Mouse (Mus musculus) liver, embryonic 14.5 days (tissue): ENCODE measurements around the gene Hist1h4n. TPM values are rescaled to one million over a fixed set of nuclear protein-coding genes. Genes with fewer than 3 reads are reported as not detected.
"Not testable (repeated sequence)": the region's sequence is repeated elsewhere in the genome, so short reads cannot be mapped to it uniquely, and the experiment has no call there.

Source experiments
- ATAC-seq: fragments of 200-750 bp; cut with Nextera tagmentation; 2 replicates; pipeline ENCODE4 v1.8.0; 2017; ENCODE audit warnings: moderate number of reproducible peaks, mild to moderate bottlenecking, moderate library complexity; ENCODE audit not compliant: insufficient read depth
- DNase-seq, 3 experiments: peaks; one replicate each; pipeline ENCODE4 v3.0.0-alpha.2; 2012 to 2013; ENCODE audit warnings: low read depth in 3 of 3, low spot score in 3 of 3
- H3K27ac ChIP-seq: fragments of 300-500 bp; sonication (generic); 2 replicates; pipeline ENCODE4 v1.5.1; 2014; ENCODE audit warnings: moderate library complexity, mild to moderate bottlenecking, control low read depth, inconsistent platforms
- H3K27me3 ChIP-seq: fragments of 300-500 bp; sonication (generic); 2 replicates; pipeline ENCODE4 v1.6.1; 2014; ENCODE audit warnings: mild to moderate bottlenecking, low read length, moderate library complexity; ENCODE audit not compliant: control insufficient read depth, insufficient read depth
- H3K36me3 ChIP-seq: fragments of 300-500 bp; sonication (generic); replicated peaks from 2 replicates; pipeline ENCODE4 v1.6.1; 2014; ENCODE audit warnings: low read depth; ENCODE audit not compliant: control insufficient read depth, insufficient read depth
- H3K4me1 ChIP-seq, 2 experiments: fragments of 200-500 bp in 1 of 2; fragments of 300-500 bp in 1 of 2; sonication (generic) in 1 of 2; replicated peaks; 2 replicates each; pipeline ENCODE4 v1.6.1; 2012 to 2014; ENCODE audit warnings: antibody characterized with exemption in 1 of 2, inconsistent platforms in 1 of 2, low read length in 1 of 2; ENCODE audit not compliant: control insufficient read depth in 2 of 2, insufficient read depth in 2 of 2
- H3K4me2 ChIP-seq: fragments of 300-500 bp; sonication (generic); 2 replicates; pipeline ENCODE4 v1.6.1; 2014; ENCODE audit warnings: low read depth, mild to moderate bottlenecking, control low read depth, moderate library complexity
- H3K4me3 ChIP-seq, 2 experiments: fragments of 200-500 bp in 1 of 2; fragments of 300-500 bp in 1 of 2; sonication (generic) in 1 of 2; 2 replicates each; pipeline ENCODE4 v1.5.1; 2012 to 2014; ENCODE audit warnings: low read depth in 2 of 2, low read length in 2 of 2, mild to moderate bottlenecking in 2 of 2, control low read depth in 1 of 2, inconsistent platforms in 1 of 2, moderate library complexity in 1 of 2; ENCODE audit not compliant: insufficient read depth in 1 of 2
- H3K9ac ChIP-seq: fragments of 300-500 bp; sonication (generic); replicated peaks from 2 replicates; pipeline ENCODE4 v1.6.1; 2014; ENCODE audit warnings: mild to moderate bottlenecking, control low read depth, moderate library complexity
- H3K9me3 ChIP-seq: fragments of 300-500 bp; sonication (generic); 2 replicates; pipeline ENCODE4 v1.6.1; 2016; ENCODE audit warnings: low read length, mixed read lengths; ENCODE audit not compliant: control insufficient read depth
- CTCF ChIP-seq: IDR thresholded peaks from 2 replicates; pipeline ENCODE4 v1.5.1; 2016; ENCODE audit warnings: antibody characterized with exemption, low read depth, control low read depth
- EP300 ChIP-seq: IDR thresholded peaks from 2 replicates; pipeline ENCODE4 v1.6.1; 2016; ENCODE audit warnings: antibody characterized with exemption, low read depth
- WGBS: fragments of 180-500 bp; shearing (Covaris S2); extraction: QIAGEN DNeasy Blood & Tissue Kit; methylation state at CpG from one replicate; pipeline ENCODE4 v1.1.7; 2014; ENCODE audit not compliant: insufficient replicate concordance; 5-methylcytosine and 5-hydroxymethylcytosine counted together
- microRNA-seq: library from miRNA; unstranded; fragments of <30 nt; microRNA quantifications from one replicate; pipeline ENCODE4, GENCODE M21; 2016
- polyA plus RNA-seq, 2 experiments: library from polyadenylated mRNA; depleted of rRNA in 1 of 2; stranded (reverse) in 1 of 2; unstranded in 1 of 2; fragments of >200 nt; fragmentation: Nextera tagmentation in 1 of 2; extraction: Ambion mirVana in 1 of 2; gene quantifications; 2 replicates each; pipeline versions ENCODE4 v1.2.1 to v1.2.3; 2012 to 2014

Hist1h4n gene
- polyA plus RNA-seq, 2 experiments, result 35.5 to 50.3 TPM

DNA sequence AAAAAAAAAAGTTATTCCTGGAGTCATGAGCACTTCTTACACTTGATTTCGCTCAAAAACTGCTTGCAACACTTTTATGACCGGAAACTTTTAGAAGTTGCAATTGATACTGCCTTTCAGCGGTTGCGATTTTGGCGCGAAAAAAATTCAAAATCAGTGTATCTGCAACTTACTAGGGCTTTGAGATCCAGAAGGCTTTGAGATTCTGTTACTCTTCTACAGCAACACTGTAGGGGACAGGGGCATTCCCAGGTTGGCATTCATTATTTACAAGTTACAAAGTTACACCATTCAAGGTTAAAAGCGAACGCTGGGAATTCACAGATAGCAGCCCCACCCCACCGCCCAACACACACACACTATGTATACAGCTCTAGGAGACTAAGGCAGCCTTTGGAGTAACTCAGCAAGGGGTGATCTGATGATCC lies 48.2 kb downstream of the Hist1h4n start:
- H3K27ac ChIP-seq, result peak overlapping the region; percentile 95
- no peaks in the 10 kb centered on the region for H3K9me3 ChIP-seq

DNA sequence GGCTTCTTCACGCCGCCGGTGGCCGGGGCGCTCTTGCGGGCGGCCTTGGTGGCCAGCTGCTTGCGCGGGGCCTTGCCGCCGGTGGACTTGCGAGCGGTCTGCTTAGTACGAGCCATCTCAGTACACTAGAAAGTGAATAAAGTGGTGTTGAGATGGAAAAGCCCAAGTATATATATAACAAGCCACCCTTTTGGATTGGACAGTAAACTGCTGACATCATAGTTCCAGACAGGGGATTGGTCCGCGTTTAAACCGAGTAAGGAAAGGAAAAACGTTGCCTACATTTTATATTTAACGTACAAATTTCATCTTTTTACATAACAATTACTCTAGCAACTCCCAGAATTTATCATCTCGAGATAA lies 48.8 kb downstream of the Hist1h4n start, which contains the start of gene Hist1h3i:
Hist1h3i (minus strand) TSS at position 116 of the 363 bp plus-strand sequence.
- Histone ChIP-seq H3K27me3 (no peaks in the 10 kb centered on the region), H3K36me3 (no peaks in the 10 kb centered on the region), H3K4me1 (peaks cover 25 to 29% of the 10 kb centered on the region in 2 experiments), H3K4me2 (peak within 1 kb of the TSS; percentile 90), H3K27ac (peak within 1 kb of the TSS; percentile 97), H3K9ac (peak within 1 kb of the TSS; percentile 96), H3K4me3 (peak within 1 kb of the TSS; percentile 56 to 60), H3K9me3 (no peaks in the 10 kb centered on the region)
- TF ChIP-seq CTCF, result no peak
- peak; percentile 70 for TF ChIP-seq EP300
- ATAC-seq (peak; percentile 37), DNase-seq (peak; percentile 89 to 92 (median 91))
- 0% methylated on average over 13 of the region's 20 CpGs for WGBS

More for the DNA sequence above, 48.2 kb downstream of the Hist1h4n start:
- TF ChIP-seq EP300 (no peak), CTCF (no peak)
- DNase-seq, result peak in 1 of 3 experiments; percentile 61
- no peak for ATAC-seq
- Histone ChIP-seq H3K9ac (peak overlapping the region; percentile 96), H3K27me3 (no peaks in the 10 kb centered on the region), H3K36me3 (no peaks in the 10 kb centered on the region), H3K4me1 (peaks cover 29 to 32% of the 10 kb centered on the region in 2 experiments), H3K4me2 (peak overlapping the region; percentile 90), H3K4me3 (peak overlapping the region; percentile 45 to 54)
- 3% methylated on average over 9 of the region's 9 CpGs for WGBS

DNA sequence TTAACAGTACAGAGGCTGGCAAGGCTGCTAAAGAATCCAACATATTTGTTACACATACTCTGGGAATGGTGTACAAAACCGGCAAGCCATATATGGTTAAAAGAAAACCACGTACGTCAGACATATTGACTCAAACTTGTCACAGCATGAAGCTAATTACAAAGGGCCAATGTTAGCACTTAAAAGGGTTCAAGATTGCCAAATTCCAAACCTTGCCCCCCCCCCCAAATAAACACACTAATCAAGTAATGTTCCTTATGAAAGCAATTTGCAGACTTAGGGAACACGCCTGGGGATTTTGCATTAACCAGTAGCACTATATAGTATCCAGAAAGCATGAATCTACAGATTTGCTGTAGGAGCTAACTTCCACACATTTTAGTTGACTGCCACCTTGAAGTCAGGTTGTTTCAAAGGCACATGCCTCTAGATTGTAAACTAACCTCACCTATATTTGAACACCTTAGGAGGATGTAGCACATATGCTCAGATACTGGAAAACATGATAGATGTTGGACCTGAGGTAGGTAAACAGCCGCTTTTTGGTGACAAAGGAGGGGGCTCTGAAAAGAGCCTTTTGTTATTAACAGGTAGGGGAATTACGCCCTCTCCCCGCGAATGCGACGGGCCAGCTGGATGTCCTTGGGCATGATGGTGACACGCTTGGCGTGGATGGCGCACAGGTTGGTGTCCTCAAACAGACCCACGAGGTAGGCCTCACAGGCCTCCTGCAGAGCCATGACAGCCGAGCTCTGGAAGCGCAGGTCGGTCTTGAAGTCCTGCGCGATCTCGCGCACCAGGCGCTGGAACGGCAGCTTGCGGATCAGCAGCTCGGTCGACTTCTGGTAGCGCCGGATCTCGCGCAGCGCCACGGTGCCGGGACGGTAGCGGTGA lies 49.4 kb downstream of the Hist1h4n start:
- ATAC-seq, result peak; percentile 4
- not testable (repeated sequence) for H3K9me3 ChIP-seq, H3K27me3 ChIP-seq, H3K36me3 ChIP-seq
- Histone ChIP-seq H3K9ac (peak overlapping the region; percentile 96), H3K27ac (peak overlapping the region; percentile 97), H3K4me3 (peak overlapping the region; percentile 56 to 60), H3K4me1 (peaks cover 25 to 29% of the 10 kb centered on the region in 2 experiments), H3K4me2 (peak overlapping the region; percentile 90)
- TF ChIP-seq EP300, result peak; percentile 48
- peak; percentile 60 to 74 (median 61) for DNase-seq
- WGBS, result under 1% methylated on average over 11 of the region's 35 CpGs

Small RNA genes within 50 kb of the gene (microRNA-seq; reads per million reads assigned to microRNA genes)
- gene Gm19658 (not detected), gene Gm44346 (not detected), gene Gm44466 (not detected)

Other genes starting within 250 kb of the Hist1h4n start
- not detected in 2 replicates for gene Olfr1362, start 218.2 kb downstream of the Hist1h4n start, polyA plus RNA-seq (2012; rRNA removed)
- not detected in 2 replicates for gene Olfr1362, start 218.2 kb downstream of the Hist1h4n start, polyA plus RNA-seq (2014; fragmentation: Nextera tagmentation; extraction: Ambion mirVana)
- gene Olfr11, start 189.7 kb downstream of the Hist1h4n start, polyA plus RNA-seq (2012; rRNA removed), result not detected in 2 replicates
- not detected in 2 replicates for gene Olfr11, start 189.7 kb downstream of the Hist1h4n start, polyA plus RNA-seq (2014; fragmentation: Nextera tagmentation; extraction: Ambion mirVana)
- gene Olfr1361, start 168.8 kb downstream of the Hist1h4n start, polyA plus RNA-seq (2012; rRNA removed), result not detected in 2 replicates
- not detected in 2 replicates for gene Olfr1361, start 168.8 kb downstream of the Hist1h4n start, polyA plus RNA-seq (2014; fragmentation: Nextera tagmentation; extraction: Ambion mirVana)
- gene Olfr1360, start 154.8 kb downstream of the Hist1h4n start, polyA plus RNA-seq (2012; rRNA removed), result not detected in 2 replicates
- not detected in 2 replicates for gene Olfr1360, start 154.8 kb downstream of the Hist1h4n start, polyA plus RNA-seq (2014; fragmentation: Nextera tagmentation; extraction: Ambion mirVana)
- not detected in 2 replicates for gene Olfr1359, start 134.1 kb downstream of the Hist1h4n start, polyA plus RNA-seq (2012; rRNA removed)
- not detected in 2 replicates for gene Olfr1359, start 134.1 kb downstream of the Hist1h4n start, polyA plus RNA-seq (2014; fragmentation: Nextera tagmentation; extraction: Ambion mirVana)
- gene Hist1h2bl, start 116.1 kb downstream of the Hist1h4n start, polyA plus RNA-seq (2012; rRNA removed), result 16.0 and 24.7 TPM in 2 replicates
- gene Hist1h2bl, start 116.1 kb downstream of the Hist1h4n start, polyA plus RNA-seq (2014; fragmentation: Nextera tagmentation; extraction: Ambion mirVana), result 2.2 and 4.8 TPM in 2 replicates
- 6.9 and 22.2 TPM in 2 replicates for gene Hist1h2ai, start 115.8 kb downstream of the Hist1h4n start, polyA plus RNA-seq (2012; rRNA removed)
- 15.0 and 22.5 TPM in 2 replicates for gene Hist1h2ai, start 115.8 kb downstream of the Hist1h4n start, polyA plus RNA-seq (2014; fragmentation: Nextera tagmentation; extraction: Ambion mirVana)
- gene Hist1h3h, start 114.5 kb downstream of the Hist1h4n start, polyA plus RNA-seq (2012; rRNA removed), result 31.3 and 51.5 TPM in 2 replicates
- gene Hist1h3h, start 114.5 kb downstream of the Hist1h4n start, polyA plus RNA-seq (2014; fragmentation: Nextera tagmentation; extraction: Ambion mirVana), result 4.7 and 7.9 TPM in 2 replicates
- gene Hist1h2bm, start 110.2 kb downstream of the Hist1h4n start, polyA plus RNA-seq (2012; rRNA removed), result 18.2 and 36.3 TPM in 2 replicates
- gene Hist1h2bm, start 110.2 kb downstream of the Hist1h4n start, polyA plus RNA-seq (2014; fragmentation: Nextera tagmentation; extraction: Ambion mirVana), result 4.0 and 5.0 TPM in 2 replicates
- gene Hist1h4j, start 97.1 kb downstream of the Hist1h4n start, polyA plus RNA-seq (2012; rRNA removed), result 24.0 and 29.5 TPM in 2 replicates
- 0.52 and 1.1 TPM in 2 replicates for gene Hist1h4j, start 97.1 kb downstream of the Hist1h4n start, polyA plus RNA-seq (2014; fragmentation: Nextera tagmentation; extraction: Ambion mirVana)
- gene Hist1h4k, start 81.7 kb downstream of the Hist1h4n start, polyA plus RNA-seq (2012; rRNA removed), result 16.2 and 32.8 TPM in 2 replicates
- 2.7 and 5.5 TPM in 2 replicates for gene Hist1h4k, start 81.7 kb downstream of the Hist1h4n start, polyA plus RNA-seq (2014; fragmentation: Nextera tagmentation; extraction: Ambion mirVana)
- gene Hist1h2ak, start 78.4 kb downstream of the Hist1h4n start, polyA plus RNA-seq (2012; rRNA removed), result 61.7 and 194 TPM in 2 replicates
- gene Hist1h2ak, start 78.4 kb downstream of the Hist1h4n start, polyA plus RNA-seq (2014; fragmentation: Nextera tagmentation; extraction: Ambion mirVana), result 11.6 and 13.2 TPM in 2 replicates
- gene Hist1h2bn, start 78.1 kb downstream of the Hist1h4n start, polyA plus RNA-seq (2012; rRNA removed), result 25.2 and 29.5 TPM in 2 replicates
- gene Hist1h2bn, start 78.1 kb downstream of the Hist1h4n start, polyA plus RNA-seq (2014; fragmentation: Nextera tagmentation; extraction: Ambion mirVana), result 5.4 and 5.7 TPM in 2 replicates
- gene Hist1h1b, start 51.6 kb downstream of the Hist1h4n start, polyA plus RNA-seq (2012; rRNA removed), result 8.2 and 9.4 TPM in 2 replicates
- gene Hist1h1b, start 51.6 kb downstream of the Hist1h4n start, polyA plus RNA-seq (2014; fragmentation: Nextera tagmentation; extraction: Ambion mirVana), result 19.7 and 20.6 TPM in 2 replicates
- gene Hist1h3i, start 48.8 kb downstream of the Hist1h4n start, polyA plus RNA-seq (2012; rRNA removed), result 37.6 and 93.8 TPM in 2 replicates
- gene Hist1h3i, start 48.8 kb downstream of the Hist1h4n start, polyA plus RNA-seq (2014; fragmentation: Nextera tagmentation; extraction: Ambion mirVana), result 299 and 331 TPM in 2 replicates
- 10.9 and 22.9 TPM in 2 replicates for gene Hist1h2an, start 45.0 kb downstream of the Hist1h4n start, polyA plus RNA-seq (2012; rRNA removed)
- gene Hist1h2an, start 45.0 kb downstream of the Hist1h4n start, polyA plus RNA-seq (2014; fragmentation: Nextera tagmentation; extraction: Ambion mirVana), result 12.7 and 14.7 TPM in 2 replicates
- 2.6 and 4.2 TPM in 2 replicates for gene Hist1h2bp, start 44.7 kb downstream of the Hist1h4n start, polyA plus RNA-seq (2012; rRNA removed)
- gene Hist1h2bp, start 44.7 kb downstream of the Hist1h4n start, polyA plus RNA-seq (2014; fragmentation: Nextera tagmentation; extraction: Ambion mirVana), result 3.0 and 4.1 TPM in 2 replicates
- 13.1 and 13.4 TPM in 2 replicates for gene Hist1h2bq, start 22.0 kb downstream of the Hist1h4n start, polyA plus RNA-seq (2012; rRNA removed)
- gene Hist1h2bq, start 22.0 kb downstream of the Hist1h4n start, polyA plus RNA-seq (2014; fragmentation: Nextera tagmentation; extraction: Ambion mirVana), result 16.9 and 21.6 TPM in 2 replicates
- 0.24 TPM in 1 of 2 replicates, not detected in the other for gene Hist1h2ao, start 21.7 kb downstream of the Hist1h4n start, polyA plus RNA-seq (2012; rRNA removed)
- 3.4 TPM in 1 of 2 replicates, not detected in the other for gene Hist1h2ao, start 21.7 kb downstream of the Hist1h4n start, polyA plus RNA-seq (2014; fragmentation: Nextera tagmentation; extraction: Ambion mirVana)
- gene Hist1h4m, start 20.4 kb downstream of the Hist1h4n start, polyA plus RNA-seq (2012; rRNA removed), result not detected in 2 replicates
- not detected in 2 replicates for gene Hist1h4m, start 20.4 kb downstream of the Hist1h4n start, polyA plus RNA-seq (2014; fragmentation: Nextera tagmentation; extraction: Ambion mirVana)
- gene Hist1h2ap, start 1.3 kb upstream of the Hist1h4n start, polyA plus RNA-seq (2012; rRNA removed), result 88.3 and 95.9 TPM in 2 replicates
- 6,830 and 6,963 TPM in 2 replicates for gene Hist1h2ap, start 1.3 kb upstream of the Hist1h4n start, polyA plus RNA-seq (2014; fragmentation: Nextera tagmentation; extraction: Ambion mirVana)
- gene Hist1h2br, start 1.5 kb upstream of the Hist1h4n start, polyA plus RNA-seq (2012; rRNA removed), result 3.4 and 9.6 TPM in 2 replicates
- gene Hist1h2br, start 1.5 kb upstream of the Hist1h4n start, polyA plus RNA-seq (2014; fragmentation: Nextera tagmentation; extraction: Ambion mirVana), result 18.0 and 22.9 TPM in 2 replicates
- 0.30 and 0.41 TPM in 2 replicates for gene Zfp184, start 112.9 kb upstream of the Hist1h4n start, polyA plus RNA-seq (2012; rRNA removed)
- gene Zfp184, start 112.9 kb upstream of the Hist1h4n start, polyA plus RNA-seq (2014; fragmentation: Nextera tagmentation; extraction: Ambion mirVana), result 0.50 and 0.82 TPM in 2 replicates
- not detected in 2 replicates for gene Pom121l2, start 149.0 kb upstream of the Hist1h4n start, polyA plus RNA-seq (2012; rRNA removed)
- gene Pom121l2, start 149.0 kb upstream of the Hist1h4n start, polyA plus RNA-seq (2014; fragmentation: Nextera tagmentation; extraction: Ambion mirVana), result not detected in 2 replicates
- gene Prss16, start 177.5 kb upstream of the Hist1h4n start, polyA plus RNA-seq (2012; rRNA removed), result 0.23 and 0.34 TPM in 2 replicates
- 0.33 and 0.39 TPM in 2 replicates for gene Prss16, start 177.5 kb upstream of the Hist1h4n start, polyA plus RNA-seq (2014; fragmentation: Nextera tagmentation; extraction: Ambion mirVana)
- gene Hist1h2ah, start 203.4 kb upstream of the Hist1h4n start, polyA plus RNA-seq (2012; rRNA removed), result 8.7 and 17.9 TPM in 2 replicates
- 12.0 TPM in 2 replicates for gene Hist1h2ah, start 203.4 kb upstream of the Hist1h4n start, polyA plus RNA-seq (2014; fragmentation: Nextera tagmentation; extraction: Ambion mirVana)
- 17.7 and 25.1 TPM in 2 replicates for gene Hist1h2bk, start 203.7 kb upstream of the Hist1h4n start, polyA plus RNA-seq (2012; rRNA removed)
- 1.0 and 3.1 TPM in 2 replicates for gene Hist1h2bk, start 203.7 kb upstream of the Hist1h4n start, polyA plus RNA-seq (2014; fragmentation: Nextera tagmentation; extraction: Ambion mirVana)
- gene Hist1h4i, start 209.2 kb upstream of the Hist1h4n start, polyA plus RNA-seq (2012; rRNA removed), result 66.4 and 87.2 TPM in 2 replicates
- gene Hist1h4i, start 209.2 kb upstream of the Hist1h4n start, polyA plus RNA-seq (2014; fragmentation: Nextera tagmentation; extraction: Ambion mirVana), result 36.5 and 47.8 TPM in 2 replicates
- 35.2 and 55.3 TPM in 2 replicates for gene Hist1h2ag, start 210.7 kb upstream of the Hist1h4n start, polyA plus RNA-seq (2012; rRNA removed)
- gene Hist1h2ag, start 210.7 kb upstream of the Hist1h4n start, polyA plus RNA-seq (2014; fragmentation: Nextera tagmentation; extraction: Ambion mirVana), result 15.5 and 18.0 TPM in 2 replicates
- gene Hist1h2bj, start 211.0 kb upstream of the Hist1h4n start, polyA plus RNA-seq (2012; rRNA removed), result 21.4 and 38.1 TPM in 2 replicates
- gene Hist1h2bj, start 211.0 kb upstream of the Hist1h4n start, polyA plus RNA-seq (2014; fragmentation: Nextera tagmentation; extraction: Ambion mirVana), result 11.2 and 12.4 TPM in 2 replicates